Mouse (Mus musculus): ENCODE measurements around the gene Tpk1.

GRCm38 (mm10) chr6:43691863-43692262 lies 25.8 kb upstream of the Tpk1 start:
- TF ChIP-seq POLR2A (IDR thresholded peaks at IDR 0.05; ENCODE audit: borderline replicate concordance, control insufficient read depth, low read depth, low read length) (no peak), CTCF (IDR thresholded peaks at IDR 0.05; ENCODE audit: control insufficient read depth, insufficient read depth, low read length) (no peak)
